14 mouse cellular contexts compared by ENCODE assay signal in genomic region chr4:149585236-149585635, GRCm38 (mm10). TPM values are rescaled to one million over a fixed set of nuclear protein-coding genes. Genes with fewer than 3 reads are reported as not detected.
A peak's percentile ranks its signal among the peaks of the same experiment; 100 is the strongest.
DNase-seq lines count a peak whose midpoint lies in the region; ATAC-seq and TF ChIP-seq lines count a peak whose summit lies in the region.
"Had no signal": no experiment of that assay in that cellular context is flagged by ENCODE, and none has a peak within 500 bp of the region (broad histone marks: within the 10 kb centered on the region; RNA-seq: fewer than 3 reads in every experiment).

No protein-coding gene starts in this region.

- no peaks in the 10 kb centered on the region for H3K9me3 ChIP-seq in heart, embryonic 14.5 days (ENCODE audit: control insufficient read depth, low read length)
- no peaks in the 10 kb centered on the region for H3K9me3 ChIP-seq in E14TG2a.4 (ENCODE audit: low read length)
- H3K9me3 ChIP-seq in embryonic facial prominence, embryonic 13.5 days: no peaks in the 10 kb centered on the region
- H3K9me3 ChIP-seq in midbrain, postnatal 0 days (ENCODE audit: low read length): no peaks in the 10 kb centered on the region
- H3K9me3 ChIP-seq: kidney, embryonic 15.5 days had no signal

- no peak overlapping the region for H3K4me2 ChIP-seq in heart, embryonic 14.5 days (ENCODE audit: low read length)
- peak overlapping the region; percentile 95; the same call in 1 of the 2 replicates for H3K4me2 ChIP-seq in embryonic facial prominence, embryonic 13.5 days
- peak overlapping the region; percentile 95; the same call in 1 of the 2 replicates for H3K4me2 ChIP-seq in midbrain, postnatal 0 days (ENCODE audit: low read depth, low read length, poor library complexity, severe bottlenecking)

- H3K27ac ChIP-seq in heart, embryonic 14.5 days (replicated peaks in 1 of 2; ENCODE audit: control insufficient read depth in 1 of 2, insufficient read depth in 1 of 2, low read depth in 2 of 2, low read length in 2 of 2): no peak overlapping the region
- no peak overlapping the region for H3K27ac ChIP-seq in embryonic facial prominence, embryonic 13.5 days
- H3K27ac ChIP-seq in midbrain, postnatal 0 days (ENCODE audit: low read depth, low read length): peak overlapping the region; percentile 88; the same call in 1 of the 2 replicates
- H3K27ac ChIP-seq: kidney, embryonic 15.5 days had no signal

- peaks cover 6 to 7% of the 10 kb centered on the region in 2 experiments; a peak in 3 of 4 replicates for H3K4me1 ChIP-seq in heart, embryonic 14.5 days (ENCODE audit: control insufficient read depth in 2 of 2, insufficient read depth in 2 of 2, low read length in 2 of 2)
- H3K4me1 ChIP-seq in E14TG2a.4 (replicated peaks; ENCODE audit: low read depth, low read length): peaks cover 29% of the 10 kb centered on the region
- H3K4me1 ChIP-seq in embryonic facial prominence, embryonic 13.5 days: peaks cover 13% of the 10 kb centered on the region
- peaks cover 4% of the 10 kb centered on the region; the same call in 1 of the 2 replicates for H3K4me1 ChIP-seq in midbrain, postnatal 0 days (ENCODE audit: insufficient read depth, low read length)

- no peak for DNase-seq in heart, adult 8-10 months (ENCODE audit: low spot score)
- no peak for DNase-seq in midbrain, postnatal 0 days (ENCODE audit: low spot score)
- no peak for DNase-seq in c-Kit-positive CD71-positive TER-119-positive erythroid progenitor cells, embryonic 14.5 days (ENCODE audit: low spot score)
- no peak for DNase-seq in kidney, adult 18-20 months
- DNase-seq: adrenal gland, adult 2 months; cerebellum, adult 18-20 months; lung, adult 18-20 months; right cerebral cortex, postnatal 25 days; thymus, adult 18-20 months had no signal

- no peaks in the 10 kb centered on the region for H3K36me3 ChIP-seq in heart, embryonic 14.5 days (ENCODE audit: control insufficient read depth, insufficient read depth, low read length)
- H3K36me3 ChIP-seq in E14TG2a.4 (ENCODE audit: insufficient read depth, low read length): no peaks in the 10 kb centered on the region
- no peaks in the 10 kb centered on the region for H3K36me3 ChIP-seq in embryonic facial prominence, embryonic 13.5 days
- H3K36me3 ChIP-seq in midbrain, postnatal 0 days (ENCODE audit: insufficient read depth, low read length): no peaks in the 10 kb centered on the region
- H3K36me3 ChIP-seq: G1E; kidney, embryonic 15.5 days had no signal

- H3K9ac ChIP-seq in heart, embryonic 14.5 days (ENCODE audit: low read length): no peak overlapping the region
- no peak overlapping the region for H3K9ac ChIP-seq in embryonic facial prominence, embryonic 13.5 days
- H3K9ac ChIP-seq in midbrain, postnatal 0 days (replicated peaks; ENCODE audit: low read length, poor library complexity, severe bottlenecking): no peak overlapping the region

- no peak overlapping the region for H3K4me3 ChIP-seq in heart, embryonic 14.5 days (ENCODE audit: control insufficient read depth in 1 of 2, insufficient read depth in 1 of 2, low read depth in 1 of 2, low read length in 2 of 2)
- peak overlapping the region; percentile 86; the same call in 1 of the 2 replicates for H3K4me3 ChIP-seq in E14TG2a.4 (replicated peaks; ENCODE audit: low read length)
- H3K4me3 ChIP-seq in embryonic facial prominence, embryonic 13.5 days: no peak overlapping the region
- peak overlapping the region; percentile 93; the same call in 1 of the 2 replicates for H3K4me3 ChIP-seq in midbrain, postnatal 0 days (ENCODE audit: low read depth, low read length)

- peaks cover 69% of the 10 kb centered on the region for H3K27me3 ChIP-seq in heart, embryonic 14.5 days (ENCODE audit: control insufficient read depth, insufficient read depth, low read length)
- peaks cover 72% of the 10 kb centered on the region for H3K27me3 ChIP-seq in E14TG2a.4 (ENCODE audit: insufficient read depth, low read length)
- peaks cover 57% of the 10 kb centered on the region for H3K27me3 ChIP-seq in embryonic facial prominence, embryonic 13.5 days
- H3K27me3 ChIP-seq in midbrain, postnatal 0 days (ENCODE audit: insufficient read depth, low read length): no peaks in the 10 kb centered on the region

- TF ChIP-seq CTCF in E14TG2a.4 (conservative IDR thresholded peaks at IDR 0.05; ENCODE audit: low read length): no peak
- no peak for TF ChIP-seq CTCF in midbrain, postnatal 0 days (IDR thresholded peaks at IDR 0.05)

- ATAC-seq in heart, embryonic 14.5 days (ENCODE audit: insufficient number of reproducible peaks, insufficient read depth, low FRiP score, low read depth): 0 out of 2 replicates have a peak, but pooled peaks have one; percentile 5
- no peak for ATAC-seq in embryonic facial prominence, embryonic 13.5 days (ENCODE audit: insufficient number of reproducible peaks, insufficient read depth, low FRiP score, low TSS enrichment, low read depth)
- ATAC-seq in midbrain, postnatal 0 days (ENCODE audit: low FRiP score): no peak

- WGBS in heart, embryonic 14.5 days: 77% methylated on average over 8 of the region's 8 CpGs
- WGBS in embryonic facial prominence, embryonic 13.5 days: 85% methylated on average over 8 of the region's 8 CpGs
- 88% methylated on average over 8 of the region's 8 CpGs for WGBS in midbrain, postnatal 0 days

RNA-seq across cellular contexts. Expression of gene Clstn1, which starts 1.0 kb away (rescaled TPM):
- 18.2 and 18.5 TPM in 2 replicates for polyA plus RNA-seq in heart, embryonic 14.5 days (2014; fragmentation: Nextera tagmentation; extraction: Ambion mirVana)
- total RNA-seq in heart, adult 8-10 months (2022): 10 to 100 TPM; 85.3 to 96.5 (median 94.1) TPM
- 21.5 and 51.2 TPM in 2 replicates for polyA plus RNA-seq in embryonic facial prominence, embryonic 13.5 days (2015; fragmentation: Nextera tagmentation; extraction: Ambion mirVana)
- total RNA-seq in midbrain, postnatal 0 days (2014; rRNA removed): 552 and 565 TPM in 2 replicates
- polyA plus RNA-seq in midbrain, postnatal 0 days (2015; fragmentation: Nextera tagmentation; extraction: Ambion mirVana): 196 and 209 TPM in 2 replicates

Comparison
In these comparisons a context has a peak if more than half of its experiments do, and no peak if none do; other contexts are left out.
1. H3K4me3 ChIP-seq: peak in E14TG2a.4 (single experiment) and midbrain, postnatal 0 days (single experiment); none in heart, embryonic 14.5 days (0 of 2) and embryonic facial prominence, embryonic 13.5 days (single experiment).